2 mouse cellular contexts compared by ENCODE assay signal in the genomic region with DNA sequence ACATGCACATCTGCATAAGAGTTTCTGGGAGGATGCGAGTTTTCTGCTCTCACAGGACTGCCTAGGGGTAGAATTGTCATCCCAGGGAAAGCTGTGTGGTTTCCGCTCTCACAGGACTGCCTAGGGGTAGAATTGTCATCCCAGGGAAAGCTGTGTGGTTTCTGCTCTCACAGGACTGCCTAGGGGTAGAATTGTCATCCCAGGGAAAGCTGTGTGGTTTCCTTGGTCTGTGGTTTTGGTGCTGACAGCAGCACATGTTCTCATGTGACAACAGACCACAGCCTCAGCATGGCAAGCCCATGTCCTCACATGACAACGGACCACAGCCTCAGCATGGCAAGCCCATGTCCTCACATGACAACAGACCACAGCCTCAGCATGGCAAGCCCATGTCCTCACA. TPM values are rescaled to one million over a fixed set of nuclear protein-coding genes. Genes with fewer than 3 reads are reported as not detected.
"Had no signal": no experiment of that assay in that cellular context is flagged by ENCODE, and none has a peak within 500 bp of the region (broad histone marks: within the 10 kb centered on the region; RNA-seq: fewer than 3 reads in every experiment).

No protein-coding gene starts in this region.

RNA-seq across cellular contexts. Expression of a gene that starts 11.9 kb away (rescaled TPM):
- total RNA-seq: liver, adult 2 months had no signal
- polyA plus RNA-seq: limb, embryonic 13.5 days had no signal
